Mouse (Mus musculus): ENCODE results near the gene Slc41a1.

- TF ChIP-seq EP300 (IDR thresholded peaks at IDR 0.05; ENCODE audit: low read depth) (no peak), CTCF (IDR thresholded peaks at IDR 0.05; ENCODE audit: low read depth) (no peak)
Observed at GRCm38 (mm10) chr1:131839279-131839678, 12.0 kb downstream of the Slc41a1 start.

All from liver, embryonic 14.5 days (tissue).